Mouse (Mus musculus) stomach, postnatal 0 days (tissue): ENCODE results near the gene Chrm3.

Experiments
- CTCF ChIP-seq: IDR thresholded peaks from 2 replicates; pipeline ENCODE4 v1.5.1; 2016; ENCODE audit warnings: antibody characterized with exemption, low read depth, mild to moderate bottlenecking, moderate library complexity
- EP300 ChIP-seq: optimal IDR thresholded peaks from 2 replicates; pipeline ENCODE3; 2016; ENCODE audit warnings: antibody characterized with exemption

DNA sequence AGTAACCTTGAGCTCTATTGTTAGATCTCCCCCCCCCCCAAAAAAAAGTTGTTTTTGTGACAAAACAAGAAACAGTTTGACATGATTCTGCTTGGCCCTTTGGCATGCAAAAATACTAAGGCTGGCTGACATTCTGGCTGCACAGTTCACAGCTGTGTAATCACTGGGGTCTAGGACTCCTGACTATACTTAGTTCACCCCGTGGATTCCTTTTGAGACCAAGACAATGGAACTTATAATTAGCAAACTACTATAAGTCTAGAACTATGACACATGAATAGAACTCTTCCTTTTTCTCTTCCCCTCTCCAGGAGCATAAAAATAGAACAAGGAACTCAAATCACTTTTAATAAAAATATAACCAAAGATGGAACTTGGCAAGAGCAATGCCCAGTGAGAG is 251.1 kb downstream of the Chrm3 start:
- TF ChIP-seq CTCF (no peak), EP300 (no peak)
